9 mouse cellular contexts compared by ENCODE assay signal in the genomic region with DNA sequence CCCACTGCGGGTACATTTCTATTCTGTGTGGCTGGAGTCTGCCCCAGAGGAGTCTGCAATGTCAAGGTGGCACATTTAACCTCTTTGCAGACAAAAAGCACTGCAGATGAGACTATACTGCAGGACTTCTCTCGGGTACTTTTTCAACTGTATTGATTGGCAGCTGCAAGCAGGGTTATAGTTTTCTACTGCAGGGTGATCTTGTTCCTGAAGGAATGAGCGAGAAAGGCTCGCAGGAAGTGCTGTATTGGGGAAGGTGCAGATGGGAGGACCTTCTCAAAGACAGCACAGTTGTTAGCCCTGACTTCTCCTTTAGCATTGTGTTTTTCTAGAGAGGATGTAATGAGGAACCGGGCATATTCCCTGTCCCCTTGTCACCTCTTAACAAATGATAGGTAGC. TPM values are rescaled to one million over a fixed set of nuclear protein-coding genes. Genes with fewer than 3 reads are reported as not detected.
DNase-seq lines count a peak whose midpoint lies in the region; ATAC-seq and TF ChIP-seq lines count a peak whose summit lies in the region.
"Had no signal": no experiment of that assay in that cellular context is flagged by ENCODE, and none has a peak within 500 bp of the region (broad histone marks: within the 10 kb centered on the region; RNA-seq: fewer than 3 reads in every experiment).

No protein-coding gene starts in this region.

- no peak for DNase-seq in lung, postnatal 10 days
- DNase-seq in thymus, postnatal 25 days: no peak
- DNase-seq in spleen, postnatal 4 days (ENCODE audit: low spot score in 2 of 2): no peak
- DNase-seq: kidney, postnatal 10 days; thymus, postnatal 36 days had no signal

- no peaks in the 10 kb centered on the region for H3K27me3 ChIP-seq in lung, embryonic 15.5 days
- H3K27me3 ChIP-seq in forebrain, embryonic 16.5 days (replicated peaks; ENCODE audit: control insufficient read depth, insufficient read depth, low read length): no peaks in the 10 kb centered on the region
- H3K27me3 ChIP-seq in intestine, postnatal 0 days (replicated peaks; ENCODE audit: control insufficient read depth, insufficient read depth, low read length): no peaks in the 10 kb centered on the region
- no peaks in the 10 kb centered on the region for H3K27me3 ChIP-seq in stomach, embryonic 14.5 days (ENCODE audit: control insufficient read depth, insufficient read depth, low read length)

- H3K9ac ChIP-seq in lung, embryonic 15.5 days: peak overlapping the region; percentile 33
- H3K9ac ChIP-seq in forebrain, embryonic 16.5 days (replicated peaks; ENCODE audit: low read depth, low read length): no peak overlapping the region
- no peak overlapping the region; the same call in 1 of the 2 replicates for H3K9ac ChIP-seq in intestine, postnatal 0 days (ENCODE audit: low read depth, low read length)
- H3K9ac ChIP-seq in stomach, embryonic 14.5 days (replicated peaks; ENCODE audit: low read depth, low read length): peak overlapping the region; percentile 41

- H3K4me3 ChIP-seq in lung, embryonic 15.5 days: peak overlapping the region; percentile 41
- peak overlapping the region; percentile 7 for H3K4me3 ChIP-seq in forebrain, embryonic 16.5 days (replicated peaks; ENCODE audit: low read length)
- H3K4me3 ChIP-seq in intestine, postnatal 0 days (ENCODE audit: low read depth, low read length): peak overlapping the region; percentile 25
- peak overlapping the region; percentile 36 for H3K4me3 ChIP-seq in stomach, embryonic 14.5 days (ENCODE audit: low read depth, low read length)

- peak overlapping the region; percentile 49 for H3K4me2 ChIP-seq in lung, embryonic 15.5 days
- H3K4me2 ChIP-seq in forebrain, embryonic 16.5 days (ENCODE audit: low read length): peak overlapping the region; percentile 35
- H3K4me2 ChIP-seq in intestine, postnatal 0 days (replicated peaks; ENCODE audit: low read depth): peak overlapping the region; percentile 56
- H3K4me2 ChIP-seq in stomach, embryonic 14.5 days (replicated peaks; ENCODE audit: low read depth, low read length): peak overlapping the region; percentile 41

- no peak for TF ChIP-seq CTCF in intestine, postnatal 0 days (IDR thresholded peaks at IDR 0.05; ENCODE audit: low read depth)

- ATAC-seq in lung, embryonic 15.5 days (ENCODE audit: borderline replicate concordance, extremely low read depth, low FRiP score, low TSS enrichment): no peak
- no peak for ATAC-seq in forebrain, embryonic 16.5 days
- no peak for ATAC-seq in intestine, postnatal 0 days
- no peak for ATAC-seq in stomach, embryonic 14.5 days (ENCODE audit: insufficient number of reproducible peaks, insufficient read depth, low FRiP score, low read depth)

- H3K4me1 ChIP-seq in lung, embryonic 15.5 days: peaks cover 59% of the 10 kb centered on the region
- H3K4me1 ChIP-seq in forebrain, embryonic 16.5 days (replicated peaks; ENCODE audit: control insufficient read depth, insufficient read depth, low read length): peaks cover 63% of the 10 kb centered on the region
- H3K4me1 ChIP-seq in intestine, postnatal 0 days (replicated peaks; ENCODE audit: control insufficient read depth, insufficient read depth, low read length): no peaks in the 10 kb centered on the region
- peaks cover 39% of the 10 kb centered on the region for H3K4me1 ChIP-seq in stomach, embryonic 14.5 days (ENCODE audit: control insufficient read depth, insufficient read depth, low read length)

- 10% methylated on average over 5 of the region's 5 CpGs for WGBS in lung, embryonic 15.5 days
- WGBS in forebrain, embryonic 16.5 days: 22% methylated on average over 5 of the region's 5 CpGs
- 36% methylated on average over 5 of the region's 5 CpGs for WGBS in intestine, postnatal 0 days
- 21% methylated on average over 5 of the region's 5 CpGs for WGBS in stomach, embryonic 14.5 days

- H3K9me3 ChIP-seq in lung, embryonic 15.5 days: no peaks in the 10 kb centered on the region
- no peaks in the 10 kb centered on the region for H3K9me3 ChIP-seq in forebrain, embryonic 16.5 days (ENCODE audit: control insufficient read depth, low read length)
- no peaks in the 10 kb centered on the region for H3K9me3 ChIP-seq in intestine, postnatal 0 days (ENCODE audit: control insufficient read depth)
- H3K9me3 ChIP-seq in stomach, embryonic 14.5 days (ENCODE audit: control insufficient read depth, low read depth, low read length): no peaks in the 10 kb centered on the region

- H3K27ac ChIP-seq in lung, embryonic 15.5 days: peak overlapping the region; percentile 92
- peak overlapping the region; percentile 16 for H3K27ac ChIP-seq in forebrain, embryonic 16.5 days (ENCODE audit: low read length)
- no peak overlapping the region; the same call in 1 of the 2 replicates for H3K27ac ChIP-seq in intestine, postnatal 0 days (ENCODE audit: low read depth, low read length)
- peak overlapping the region; percentile 86 for H3K27ac ChIP-seq in stomach, embryonic 14.5 days (ENCODE audit: low read length)

- no peaks in the 10 kb centered on the region for H3K36me3 ChIP-seq in lung, embryonic 15.5 days
- H3K36me3 ChIP-seq in forebrain, embryonic 16.5 days (ENCODE audit: control insufficient read depth, insufficient read depth): no peaks in the 10 kb centered on the region
- no peaks in the 10 kb centered on the region for H3K36me3 ChIP-seq in intestine, postnatal 0 days (ENCODE audit: control insufficient read depth, insufficient read depth)
- H3K36me3 ChIP-seq in stomach, embryonic 14.5 days (ENCODE audit: control insufficient read depth, insufficient read depth, low read length): no peaks in the 10 kb centered on the region

RNA-seq across cellular contexts. Expression of gene Sparcl1, which starts 1.0 kb away (rescaled TPM):
- polyA plus RNA-seq in lung, embryonic 15.5 days (2015; fragmentation: Nextera tagmentation; extraction: Ambion mirVana): 343 and 369 TPM in 2 replicates
- polyA plus RNA-seq in forebrain, embryonic 16.5 days (2015; fragmentation: Nextera tagmentation; extraction: Ambion mirVana): 110 and 137 TPM in 2 replicates
- 158 and 165 TPM in 2 replicates for polyA plus RNA-seq in intestine, postnatal 0 days (2015; fragmentation: Nextera tagmentation; extraction: Ambion mirVana)
- polyA plus RNA-seq in stomach, embryonic 14.5 days (2014; fragmentation: Nextera tagmentation; extraction: Ambion mirVana): 300 and 320 TPM in 2 replicates

RNA-seq across cellular contexts. Expression of gene Gm17660, which starts 35.1 kb away (rescaled TPM):
- polyA plus RNA-seq in lung, embryonic 15.5 days (2015; fragmentation: Nextera tagmentation; extraction: Ambion mirVana): 0.42 TPM in 1 of 2 replicates, not detected in the other
- not detected in 2 replicates for polyA plus RNA-seq in forebrain, embryonic 16.5 days (2015; fragmentation: Nextera tagmentation; extraction: Ambion mirVana)
- polyA plus RNA-seq in intestine, postnatal 0 days (2015; fragmentation: Nextera tagmentation; extraction: Ambion mirVana): 1.1 and 1.5 TPM in 2 replicates
- 1.3 TPM in 1 of 2 replicates, not detected in the other for polyA plus RNA-seq in stomach, embryonic 14.5 days (2014; fragmentation: Nextera tagmentation; extraction: Ambion mirVana)

RNA-seq across cellular contexts. Expression of gene Dspp, which starts 58.0 kb away (rescaled TPM):
- polyA plus RNA-seq in lung, embryonic 15.5 days (2015; fragmentation: Nextera tagmentation; extraction: Ambion mirVana): 0.04 TPM in 1 of 2 replicates, not detected in the other
- polyA plus RNA-seq in forebrain, embryonic 16.5 days (2015; fragmentation: Nextera tagmentation; extraction: Ambion mirVana): 0.04 TPM in 1 of 2 replicates, not detected in the other
- not detected in 2 replicates for polyA plus RNA-seq in intestine, postnatal 0 days (2015; fragmentation: Nextera tagmentation; extraction: Ambion mirVana)
- not detected in 2 replicates for polyA plus RNA-seq in stomach, embryonic 14.5 days (2014; fragmentation: Nextera tagmentation; extraction: Ambion mirVana)

Comparison
In these comparisons a context has a peak if more than half of its experiments do, and no peak if none do; other contexts are left out.
1. H3K9ac ChIP-seq: peak in lung, embryonic 15.5 days (single experiment) and stomach, embryonic 14.5 days (single experiment); none in forebrain, embryonic 16.5 days (single experiment) and intestine, postnatal 0 days (single experiment).
2. Peak in every context shown above with its lines, with median percentiles within 50 percentile points of each other: H3K4me2 ChIP-seq and H3K4me3 ChIP-seq.